Mouse (Mus musculus) cerebellum, postnatal 14 days (tissue): ENCODE results near the gene Ghrhr.

Experiments
- DNase-seq, 2 experiments: peaks; one replicate each; pipeline ENCODE4 v3.0.0; 2021; ENCODE audit warnings: mixed read lengths in 2 of 2

Ghrhr gene

GRCm38 (mm10) chr6:55376076-55376475 is at the start of gene Ghrhr:
Gene Ghrhr, plus strand, starts transcription at chr6:55376295.
- no peak for DNase-seq

GRCm38 (mm10) chr6:55326299-55326698 is 49.8 kb upstream of the Ghrhr start:
- no peak for DNase-seq

- no peak for DNase-seq
Observed at GRCm38 (mm10) chr6:55327326-55327725, 48.8 kb upstream of the Ghrhr start.

GRCm38 (mm10) chr6:55328179-55328578 is 47.9 kb upstream of the Ghrhr start:
- no peak for DNase-seq

GRCm38 (mm10) chr6:55331315-55331714 is 44.8 kb upstream of the Ghrhr start:
- no peak for DNase-seq

- DNase-seq = no peak
Observed at GRCm38 (mm10) chr6:55332100-55332772, 43.9 kb upstream of the Ghrhr start.

GRCm38 (mm10) chr6:55332773-55333109 is 43.4 kb upstream of the Ghrhr start:
- no peak for DNase-seq

- DNase-seq = peak; percentile 45 to 49
Observed at GRCm38 (mm10) chr6:55335989-55336514, 40.0 kb upstream of the Ghrhr start, which contains the start of gene Aqp1. Gene Aqp1, plus strand, starts transcription at chr6:55336432.

GRCm38 (mm10) chr6:55337242-55337641 is 38.9 kb upstream of the Ghrhr start:
- DNase-seq = no peak

- no peak for DNase-seq
Observed at GRCm38 (mm10) chr6:55338077-55338476, 38.0 kb upstream of the Ghrhr start.

GRCm38 (mm10) chr6:55338934-55339825 is 36.9 kb upstream of the Ghrhr start:
- DNase-seq = no peak

- DNase-seq = no peak
Observed at GRCm38 (mm10) chr6:55341688-55342087, 34.4 kb upstream of the Ghrhr start.

GRCm38 (mm10) chr6:55342328-55342727 is 33.8 kb upstream of the Ghrhr start:
- DNase-seq = no peak

GRCm38 (mm10) chr6:55343446-55343845 is 32.6 kb upstream of the Ghrhr start:
- peak; percentile 22 to 34 for DNase-seq

GRCm38 (mm10) chr6:55344291-55345016 is 31.6 kb upstream of the Ghrhr start:
- no peak for DNase-seq

- DNase-seq = no peak
Observed at GRCm38 (mm10) chr6:55345264-55345663, 30.8 kb upstream of the Ghrhr start.

- no peak for DNase-seq
Observed at GRCm38 (mm10) chr6:55346491-55346890, 29.6 kb upstream of the Ghrhr start.

- DNase-seq = no peak
Observed at GRCm38 (mm10) chr6:55347711-55348571, 28.2 kb upstream of the Ghrhr start.

- no peak for DNase-seq
Observed at GRCm38 (mm10) chr6:55349231-55349630, 26.9 kb upstream of the Ghrhr start.

GRCm38 (mm10) chr6:55350383-55350952 is 25.6 kb upstream of the Ghrhr start:
- DNase-seq = no peak

- DNase-seq = no peak
Observed at GRCm38 (mm10) chr6:55351712-55352111, 24.4 kb upstream of the Ghrhr start.
